In the genomic region with DNA sequence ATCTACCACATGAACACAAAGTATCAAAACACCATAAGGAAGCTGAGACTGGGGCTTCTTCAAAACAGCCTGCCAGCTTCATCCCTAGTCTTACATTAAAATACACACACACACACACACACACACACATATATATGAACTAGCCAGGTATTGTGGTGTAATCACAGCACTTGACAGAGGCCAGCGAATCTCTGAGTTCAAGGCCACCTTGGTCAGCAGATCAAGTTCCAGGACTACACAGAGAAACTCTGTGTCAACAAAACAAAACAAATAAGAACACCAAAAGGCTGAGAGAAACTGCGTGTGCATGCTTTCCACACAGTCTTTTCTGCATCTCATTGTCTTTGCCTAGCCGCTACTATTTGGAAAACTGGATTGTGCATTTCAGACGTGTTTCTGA, we compare ENCODE assay signal across 24 mouse cellular contexts.
"Had no signal": no experiment of that assay in that cellular context is flagged by ENCODE, and none has a peak within 500 bp of the region (broad histone marks: within the 10 kb centered on the region; RNA-seq: fewer than 3 reads in every experiment).

No protein-coding gene starts in this region.

- H3K27me3 ChIP-seq: heart, embryonic 12.5 days; limb, embryonic 12.5 days had no signal

- H3K4me2 ChIP-seq: heart, embryonic 12.5 days; hindbrain, embryonic 12.5 days; hindbrain, embryonic 14.5 days; limb, embryonic 12.5 days; liver, embryonic 13.5 days had no signal

- H3K36me3 ChIP-seq: heart, embryonic 10.5 days; heart, embryonic 12.5 days; hindbrain, embryonic 10.5 days; hindbrain, embryonic 12.5 days; limb, embryonic 10.5 days; limb, embryonic 12.5 days; liver, embryonic 13.5 days had no signal

- H3K9me3 ChIP-seq: heart, embryonic 10.5 days; heart, embryonic 12.5 days; hindbrain, embryonic 10.5 days; hindbrain, embryonic 12.5 days; limb, embryonic 10.5 days; limb, embryonic 12.5 days; liver, embryonic 13.5 days had no signal

- H3K9ac ChIP-seq: forebrain, postnatal 0 days; heart, embryonic 12.5 days; hindbrain, embryonic 12.5 days; hindbrain, embryonic 14.5 days; limb, embryonic 12.5 days; liver, embryonic 13.5 days had no signal

- H3K4me1 ChIP-seq: hindbrain, embryonic 10.5 days; hindbrain, embryonic 12.5 days; limb, embryonic 10.5 days; limb, embryonic 12.5 days; liver, embryonic 13.5 days had no signal

- H3K4me3 ChIP-seq: gastrocnemius, adult 2 months; heart, embryonic 10.5 days; heart, embryonic 12.5 days; hindbrain, embryonic 10.5 days; hindbrain, embryonic 12.5 days; layer of hippocampus, adult 2 months; left cerebral cortex, adult 2 months; limb, embryonic 10.5 days; limb, embryonic 12.5 days; liver, embryonic 13.5 days had no signal

- DNase-seq: forebrain, postnatal 0 days; gastrocnemius, adult 2 months; gastrocnemius, postnatal 10 days; gastrocnemius, postnatal 25 days; heart, adult 18-20 months; heart, postnatal 10 days; heart, postnatal 4 days; kidney, adult 18-20 months; kidney, adult 8-10 months; kidney, postnatal 10 days; kidney, postnatal 25 days; kidney, postnatal 4 days; liver, embryonic 13.5 days had no signal

- ATAC-seq: forebrain, postnatal 0 days; hindbrain, embryonic 16.5 days; inflammation-experienced regulatory T-cells, adult 6 months had no signal

- H3K27ac ChIP-seq: gastrocnemius, adult 2 months; heart, embryonic 10.5 days; hindbrain, embryonic 10.5 days; hindbrain, embryonic 12.5 days; hindbrain, embryonic 14.5 days; layer of hippocampus, adult 2 months; left cerebral cortex, adult 2 months; limb, embryonic 10.5 days; limb, embryonic 12.5 days; liver, embryonic 13.5 days had no signal
